22 mouse cellular contexts compared by ENCODE assay signal in genomic region chr3:100464596-100464995, GRCm38 (mm10).
"Had no signal": no experiment of that assay in that cellular context is flagged by ENCODE, and none has a peak within 500 bp of the region (broad histone marks: within the 10 kb centered on the region; RNA-seq: fewer than 3 reads in every experiment).

No protein-coding gene starts in this region.

- H3K4me3 ChIP-seq: intestine, embryonic 15.5 days; layer of hippocampus, adult 2 months; limb, embryonic 10.5 days; limb, embryonic 13.5 days; midbrain, embryonic 12.5 days; midbrain, embryonic 15.5 days; neural tube, embryonic 12.5 days; neural tube, embryonic 15.5 days had no signal

- ATAC-seq: hindbrain, embryonic 16.5 days; liver, postnatal 0 days; lung, postnatal 0 days; midbrain, embryonic 15.5 days had no signal

- H3K27ac ChIP-seq: intestine, embryonic 15.5 days; kidney, postnatal 0 days; layer of hippocampus, adult 2 months; limb, embryonic 10.5 days; limb, embryonic 13.5 days; liver, embryonic 14.5 days; macrophage; midbrain, embryonic 15.5 days; neural tube, embryonic 12.5 days; neural tube, embryonic 15.5 days had no signal

- H3K9ac ChIP-seq: intestine, embryonic 15.5 days; limb, embryonic 13.5 days; liver, embryonic 14.5 days; liver, postnatal 0 days; lung, embryonic 14.5 days; midbrain, embryonic 12.5 days; midbrain, embryonic 15.5 days; neural tube, embryonic 12.5 days; neural tube, embryonic 15.5 days had no signal

- H3K27me3 ChIP-seq: intestine, embryonic 15.5 days; limb, embryonic 13.5 days; midbrain, embryonic 12.5 days; midbrain, embryonic 15.5 days; neural tube, embryonic 12.5 days; neural tube, embryonic 15.5 days had no signal

- H3K4me2 ChIP-seq: intestine, embryonic 15.5 days; limb, embryonic 13.5 days; lung, embryonic 14.5 days; midbrain, embryonic 12.5 days; midbrain, embryonic 15.5 days; neural tube, embryonic 12.5 days; neural tube, embryonic 15.5 days had no signal

- H3K36me3 ChIP-seq: intestine, embryonic 15.5 days; limb, embryonic 10.5 days; limb, embryonic 13.5 days; midbrain, embryonic 12.5 days; midbrain, embryonic 15.5 days; neural tube, embryonic 12.5 days; neural tube, embryonic 15.5 days had no signal

- H3K9me3 ChIP-seq: intestine, embryonic 15.5 days; limb, embryonic 10.5 days; limb, embryonic 13.5 days; midbrain, embryonic 12.5 days; midbrain, embryonic 15.5 days; neural tube, embryonic 12.5 days; neural tube, embryonic 15.5 days had no signal

- DNase-seq: layer of hippocampus, adult 9-11 months; liver; liver, postnatal 0 days; lung, embryonic 14.5 days; right cerebral cortex, adult 18-20 months; right cerebral cortex, postnatal 14 days; right cerebral cortex, postnatal 4 days; spleen, adult 18-20 months; thymus, postnatal 25 days had no signal
